In genomic region chr7:120917592-120918461, GRCm38 (mm10) we compare ENCODE assay signal across 8 mouse cellular contexts. TPM values are rescaled to one million over a fixed set of nuclear protein-coding genes. Genes with fewer than 3 reads are reported as not detected.
DNase-seq lines count a peak whose midpoint lies in the region; ATAC-seq and TF ChIP-seq lines count a peak whose summit lies in the region.

Gene Polr3e, plus strand, starts transcription at chr7:120917744.

- intact Hi-C loops in gastrocnemius, adult 2 months (cut with DNase I): loop anchor here (1.0 to 10.0 kb wide), 3 partner anchors 83 to 281 kb away; partner anchors contain the start of genes Mosmo, Pdzd9 and Uqcrc2
- intact Hi-C loops in left cerebral cortex, adult 2 months (cut with DNase I): loop anchor here (1.0 to 10.0 kb wide), 4 partner anchors 75 to 286 kb away; partner anchors contain the start of genes Eef2k, Mosmo and Pdzd9

- H3K9me3 ChIP-seq in hindbrain, postnatal 0 days (ENCODE audit: low read length): no peaks in the 10 kb centered on the region

- no peaks in the 10 kb centered on the region for H3K27me3 ChIP-seq in hindbrain, postnatal 0 days (ENCODE audit: insufficient read depth, low read length)

- peak; percentile 95 for TF ChIP-seq CTCF in gastrocnemius, adult 2 months (IDR thresholded peaks at IDR 0.05)
- peak; percentile 81 for TF ChIP-seq CTCF in hindbrain, postnatal 0 days (IDR thresholded peaks at IDR 0.05; ENCODE audit: low read depth)
- peak; percentile 97 for TF ChIP-seq CTCF in left cerebral cortex, adult 2 months (IDR thresholded peaks at IDR 0.05)

- peak within 1 kb of the TSS; percentile 93 for H3K27ac ChIP-seq in gastrocnemius, adult 2 months
- H3K27ac ChIP-seq in hindbrain, postnatal 0 days: peak within 1 kb of the TSS; percentile 84
- H3K27ac ChIP-seq in left cerebral cortex, adult 2 months: peak within 1 kb of the TSS; percentile 77

- peak within 1 kb of the TSS; percentile 83 for H3K4me2 ChIP-seq in hindbrain, postnatal 0 days (ENCODE audit: low read depth, low read length)

- no peaks in the 10 kb centered on the region for H3K36me3 ChIP-seq in hindbrain, postnatal 0 days (ENCODE audit: insufficient read depth, low read length)

- H3K4me3 ChIP-seq in gastrocnemius, adult 2 months: peak within 1 kb of the TSS; percentile 96
- peak within 1 kb of the TSS; percentile 94 for H3K4me3 ChIP-seq in hindbrain, postnatal 0 days (ENCODE audit: low read length)
- H3K4me3 ChIP-seq in left cerebral cortex, adult 2 months: peak within 1 kb of the TSS; percentile 79

- H3K9ac ChIP-seq in hindbrain, postnatal 0 days (replicated peaks; ENCODE audit: low read length): peak within 1 kb of the TSS; percentile 83

- DNase-seq in WW6 (ENCODE audit: low read depth, low spot score): peak; percentile 92
- peak; percentile 99 to 100 for DNase-seq in cerebellum, postnatal 4 days (ENCODE audit: low spot score in 2 of 2)
- DNase-seq in gastrocnemius, adult 2 months: peak; percentile 99
- DNase-seq in hindbrain, postnatal 0 days (ENCODE audit: low spot score): peak; percentile 98
- DNase-seq in left cerebral cortex, adult 2 months (ENCODE audit: extremely low spot score in 1 of 2, low spot score in 2 of 2): peak; percentile 100
- DNase-seq in right cerebral cortex, adult 2 months (ENCODE audit: low spot score in 2 of 2): peak; percentile 100
- DNase-seq in urinary bladder, postnatal 14 days (ENCODE audit: low spot score): peak; percentile 99

- ATAC-seq in hindbrain, postnatal 0 days: peak; percentile 97
- ATAC-seq in megakaryocyte, adult 5-6 weeks (ENCODE audit: poor library complexity, severe bottlenecking): peak; percentile 94

- no peaks in the 10 kb centered on the region for H3K4me1 ChIP-seq in hindbrain, postnatal 0 days (ENCODE audit: insufficient read depth, low read length)

- under 1% methylated on average over 101 of the region's 102 CpGs for WGBS in hindbrain, postnatal 0 days

RNA-seq across cellular contexts. Expression of gene Polr3e, which starts in this region (rescaled TPM):
- total RNA-seq in gastrocnemius, adult 2 months (2021): 10 to 100 TPM in 1 of 2 experiments, 1 to 10 TPM in 1; 8.8 to 11.0 TPM
- total RNA-seq in hindbrain, postnatal 0 days (2014; rRNA removed): 21.1 and 25.2 TPM in 2 replicates
- polyA plus RNA-seq in hindbrain, postnatal 0 days (2015; fragmentation: Nextera tagmentation; extraction: Ambion mirVana): 17.1 and 20.0 TPM in 2 replicates
- 10 to 100 TPM; 26.4 to 27.8 TPM for total RNA-seq in left cerebral cortex, adult 2 months (2021)
- 4.6 and 5.3 TPM in 2 replicates for total RNA-seq in megakaryocyte, adult 5-6 weeks (2015)
- total RNA-seq in megakaryocyte, adult 5-6 weeks (2017): 9.8 and 11.6 TPM in 2 replicates

Comparison
In these comparisons a context has a peak if more than half of its experiments do, and no peak if none do; other contexts are left out.
1. Peak in every context shown above with its lines: DNase-seq, ATAC-seq, H3K4me3 ChIP-seq and H3K27ac ChIP-seq.